Mouse (Mus musculus) lung, embryonic 14.5 days (tissue): ENCODE results near the gene Dclk2. TPM values are rescaled to one million over a fixed set of nuclear protein-coding genes. Genes with fewer than 3 reads are reported as not detected.
A peak's percentile ranks its signal among the peaks of the same experiment; 100 is the strongest.

Experiments
- ATAC-seq: fragments of 200-750 bp; cut with Nextera tagmentation; 2 replicates; pipeline ENCODE4 v1.8.0; 2017; ENCODE audit warnings: mild to moderate bottlenecking, moderate TSS enrichment, moderate library complexity; ENCODE audit not compliant: insufficient read depth
- DNase-seq: peaks from one replicate; pipeline ENCODE4 v3.0.0-alpha.2; 2015
- H3K27ac ChIP-seq: fragments of 300-500 bp; sonication (generic); 2 replicates; pipeline ENCODE4 v1.5.1; 2014; ENCODE audit warnings: low read depth, mild to moderate bottlenecking, moderate library complexity
- H3K27me3 ChIP-seq: fragments of 300-500 bp; sonication (generic); 2 replicates; pipeline ENCODE4 v1.6.1; 2014; ENCODE audit warnings: low read length, control low read depth; ENCODE audit not compliant: insufficient read depth
- H3K36me3 ChIP-seq: fragments of 300-500 bp; sonication (generic); 2 replicates; pipeline ENCODE4 v1.6.1; 2014; ENCODE audit warnings: control low read depth; ENCODE audit not compliant: insufficient read depth
- H3K4me1 ChIP-seq: fragments of 300-500 bp; sonication (generic); 2 replicates; pipeline ENCODE4 v1.6.1; 2014; ENCODE audit warnings: antibody characterized with exemption, control low read depth; ENCODE audit not compliant: insufficient read depth
- H3K4me2 ChIP-seq: fragments of 300-500 bp; sonication (generic); 2 replicates; pipeline ENCODE4 v1.6.1; 2014; ENCODE audit warnings: mild to moderate bottlenecking
- H3K4me3 ChIP-seq: fragments of 300-500 bp; sonication (generic); 2 replicates; pipeline ENCODE4 v1.5.1; 2014; ENCODE audit warnings: low read depth, low read length
- H3K9ac ChIP-seq: fragments of 300-500 bp; sonication (generic); 2 replicates; pipeline ENCODE4 v1.6.1; 2014
- H3K9me3 ChIP-seq: fragments of 300-500 bp; sonication (generic); 2 replicates; pipeline ENCODE4 v1.6.1; 2016; ENCODE audit warnings: low read depth, low read length, control low read depth
- CTCF ChIP-seq: IDR thresholded peaks from 2 replicates; pipeline ENCODE4 v1.5.1; 2016; ENCODE audit warnings: antibody characterized with exemption, low read depth
- WGBS: fragments of 180-500 bp; shearing (Covaris S2); extraction: QIAGEN DNeasy Blood & Tissue Kit; methylation state at CpG from one replicate; pipeline ENCODE4 v1.1.7; 2014; 5-methylcytosine and 5-hydroxymethylcytosine counted together
- polyA plus RNA-seq: library from polyadenylated mRNA; unstranded; fragments of >200 nt; fragmentation: Nextera tagmentation; extraction: Ambion mirVana; gene quantifications from 2 replicates; pipeline ENCODE4 v1.2.1, GENCODE M21; 2014

Gene Dclk2
- polyA plus RNA-seq, 1 experiment from 2014 or later: 8.2 TPM

DNA sequence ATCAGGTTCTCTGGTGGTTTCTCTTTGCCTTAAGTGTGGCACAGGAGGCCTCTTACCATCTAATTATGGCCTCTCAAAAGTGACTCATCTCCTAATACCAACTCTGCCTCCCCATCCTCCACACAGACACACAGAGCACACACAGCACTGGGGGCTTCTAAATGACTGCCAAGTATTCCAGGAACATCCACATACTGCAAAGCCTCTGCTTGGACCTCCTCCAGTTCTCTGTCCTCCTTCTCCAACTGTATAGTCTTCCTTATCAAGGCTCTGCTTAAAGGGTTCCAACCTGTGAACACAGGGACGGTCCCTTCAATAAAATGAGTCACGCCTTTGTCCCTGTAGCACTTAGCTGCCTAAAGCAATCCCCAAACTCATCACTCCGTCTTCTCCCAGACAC, 51.9 kb downstream of the Dclk2 start:
- no peak overlapping the region for H3K27ac ChIP-seq
- no peak for DNase-seq
- no peaks in the 10 kb centered on the region for H3K27me3 ChIP-seq
- H3K4me3 ChIP-seq: no peak overlapping the region
- H3K9ac ChIP-seq: no peak overlapping the region
- no peak for TF ChIP-seq CTCF
- ATAC-seq: no peak
- no peaks in the 10 kb centered on the region for H3K9me3 ChIP-seq
- H3K36me3 ChIP-seq: no peaks in the 10 kb centered on the region
- WGBS: 75% methylated on average over 3 of the region's 3 CpGs
- no peaks in the 10 kb centered on the region for H3K4me1 ChIP-seq
- H3K4me2 ChIP-seq: no peak overlapping the region

GRCm38 (mm10) chr3:86863327-86864008, 57.2 kb downstream of the Dclk2 start:
- ATAC-seq (peak; percentile 49; the same call in 1 of the 2 replicates), DNase-seq (no peak)
- Histone ChIP-seq H3K4me3 (no peak overlapping the region), H3K27ac (no peak overlapping the region; the same call in 1 of the 2 replicates), H3K4me1 (no peaks in the 10 kb centered on the region), H3K4me2 (peak overlapping the region; percentile 35; the same call in 1 of the 2 replicates), H3K9ac (no peak overlapping the region), H3K27me3 (no peaks in the 10 kb centered on the region), H3K36me3 (no peaks in the 10 kb centered on the region), H3K9me3 (no peaks in the 10 kb centered on the region)
- no peak for TF ChIP-seq CTCF
- WGBS: 30% methylated on average over 10 of the region's 10 CpGs

DNA sequence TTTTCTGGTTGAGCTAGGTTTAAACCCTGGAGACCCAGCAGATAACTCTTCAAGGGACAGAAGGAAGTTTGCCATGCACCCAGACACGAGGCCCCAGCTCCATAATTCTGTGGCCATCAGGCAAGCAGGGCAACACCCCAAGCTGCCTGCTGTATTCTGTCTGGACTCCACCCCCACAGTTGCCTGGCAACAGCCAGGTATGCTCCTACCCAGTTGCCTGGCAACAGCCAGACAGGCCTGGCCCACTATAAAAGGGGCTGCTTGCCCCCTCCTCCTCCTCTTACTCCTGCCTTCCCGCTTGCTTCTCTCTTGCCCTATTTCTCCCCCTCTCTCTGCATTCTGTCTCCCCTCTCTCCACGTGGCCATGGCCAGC, 57.7 kb downstream of the Dclk2 start:
- H3K27me3 ChIP-seq: no peaks in the 10 kb centered on the region
- peak overlapping the region; percentile 35; the same call in 1 of the 2 replicates for H3K4me2 ChIP-seq
- no peaks in the 10 kb centered on the region for H3K4me1 ChIP-seq
- peak; percentile 83 for ATAC-seq
- H3K9me3 ChIP-seq: no peaks in the 10 kb centered on the region
- H3K4me3 ChIP-seq: no peak overlapping the region
- H3K36me3 ChIP-seq: no peaks in the 10 kb centered on the region
- H3K27ac ChIP-seq: no peak overlapping the region
- 11% methylated on average over 3 of the region's 3 CpGs for WGBS
- TF ChIP-seq CTCF: no peak
- no peak overlapping the region for H3K9ac ChIP-seq
- DNase-seq: peak; percentile 48

DNA sequence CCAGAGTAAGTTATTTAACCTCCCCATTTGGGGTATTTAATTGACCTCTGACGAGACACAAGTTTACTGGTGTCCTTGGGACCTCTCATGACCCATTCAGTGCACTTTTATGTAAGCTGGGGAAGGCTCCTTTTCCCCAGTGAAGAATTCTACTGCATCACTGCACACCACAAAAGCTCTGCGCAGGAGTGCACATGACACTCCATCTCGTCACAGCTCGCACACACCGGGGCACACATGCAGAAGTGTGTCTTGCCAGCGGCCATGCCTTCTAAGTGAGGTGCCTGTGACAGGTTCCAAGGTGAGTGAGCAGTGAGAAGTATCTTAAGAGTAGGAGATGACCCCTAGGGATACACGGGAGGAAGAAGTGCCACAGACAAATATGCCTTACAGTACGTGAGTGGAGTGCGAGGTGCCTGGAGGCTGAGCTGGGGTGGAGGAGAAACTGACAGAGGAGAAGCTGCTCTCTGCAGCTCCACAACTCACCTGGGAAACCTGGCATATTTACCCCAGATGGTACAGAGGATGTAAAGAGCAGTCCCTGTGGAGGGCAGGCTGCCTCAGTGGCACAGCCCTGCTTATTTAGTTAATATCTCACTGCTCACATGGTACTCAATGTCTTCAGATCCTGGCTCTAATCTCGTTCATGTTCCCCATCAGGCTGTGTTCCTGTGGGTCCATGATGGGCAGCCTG, 58.3 kb downstream of the Dclk2 start:
- no peak overlapping the region for H3K4me3 ChIP-seq
- H3K36me3 ChIP-seq: no peaks in the 10 kb centered on the region
- no peaks in the 10 kb centered on the region for H3K4me1 ChIP-seq
- ATAC-seq (0 out of 2 replicates have a peak, but pooled peaks have one; percentile 20), DNase-seq (no peak)
- H3K9ac ChIP-seq: no peak overlapping the region
- TF ChIP-seq CTCF: no peak
- H3K27me3 ChIP-seq: no peaks in the 10 kb centered on the region
- no peaks in the 10 kb centered on the region for H3K9me3 ChIP-seq
- H3K4me2 ChIP-seq: no peak overlapping the region
- WGBS: 40% methylated on average over 10 of the region's 10 CpGs
- no peak overlapping the region for H3K27ac ChIP-seq

DNA sequence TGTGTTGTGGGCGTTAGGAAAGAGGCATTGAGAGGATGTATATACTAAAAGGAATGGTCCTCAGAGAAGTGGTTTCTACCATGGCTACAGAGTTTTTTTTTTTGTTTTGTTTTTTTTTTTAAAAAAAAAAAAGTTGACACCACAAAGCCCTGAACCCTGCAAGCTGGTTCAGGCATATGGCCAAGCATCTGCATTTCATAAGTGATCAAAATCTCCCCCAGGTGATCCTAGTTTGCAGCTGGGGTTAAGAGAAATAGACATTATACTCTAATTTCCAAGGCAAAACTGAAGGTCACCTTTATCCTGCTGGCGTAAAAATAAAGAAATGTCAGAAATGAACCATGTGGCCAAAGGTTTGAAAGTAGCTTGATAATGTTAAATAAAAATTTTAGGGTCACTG, 60.9 kb downstream of the Dclk2 start:
- ATAC-seq: no peak
- 85% methylated on average over 2 of the region's 2 CpGs for WGBS

DNA sequence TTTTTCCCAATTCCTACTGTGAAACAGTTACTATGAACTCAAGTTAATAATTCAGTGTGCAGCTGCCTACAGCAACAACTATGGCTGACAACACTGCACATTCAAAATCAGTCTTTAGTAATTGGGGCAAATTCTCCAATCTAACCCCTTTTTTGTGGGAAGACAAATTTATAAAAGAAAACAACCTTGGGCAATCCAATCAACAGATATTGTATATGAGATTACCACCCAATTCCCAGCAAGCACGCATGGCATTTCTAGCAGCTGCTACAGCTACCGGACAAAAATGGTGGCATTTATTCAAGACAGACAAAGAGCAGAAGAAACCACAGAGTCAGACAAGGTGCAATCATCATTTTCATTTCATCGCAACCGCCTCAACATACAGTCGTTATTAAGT, 62.0 kb downstream of the Dclk2 start:
- DNase-seq: no peak
- WGBS: 94% methylated on average over 5 of the region's 5 CpGs
- H3K9me3 ChIP-seq: no peaks in the 10 kb centered on the region
- no peaks in the 10 kb centered on the region for H3K27me3 ChIP-seq
- no peaks in the 10 kb centered on the region for H3K4me1 ChIP-seq
- no peak overlapping the region for H3K27ac ChIP-seq
- TF ChIP-seq CTCF: no peak
- no peak for ATAC-seq
- no peak overlapping the region for H3K4me2 ChIP-seq
- no peak overlapping the region for H3K4me3 ChIP-seq
- H3K9ac ChIP-seq: no peak overlapping the region
- no peaks in the 10 kb centered on the region for H3K36me3 ChIP-seq

More for the DNA sequence above, 60.9 kb downstream of the Dclk2 start:
- Histone ChIP-seq H3K9ac (no peak overlapping the region), H3K27me3 (no peaks in the 10 kb centered on the region), H3K9me3 (no peaks in the 10 kb centered on the region), H3K36me3 (no peaks in the 10 kb centered on the region), H3K27ac (no peak overlapping the region), H3K4me3 (no peak overlapping the region), H3K4me2 (no peak overlapping the region), H3K4me1 (no peaks in the 10 kb centered on the region)
- no peak for DNase-seq
- no peak for TF ChIP-seq CTCF

GRCm38 (mm10) chr3:86857833-86858398, 62.7 kb downstream of the Dclk2 start:
- H3K4me2 ChIP-seq: no peak overlapping the region
- 74% methylated on average over 8 of the region's 8 CpGs for WGBS
- ATAC-seq (no peak), DNase-seq (no peak)
- no peak for TF ChIP-seq CTCF
- no peak overlapping the region for H3K9ac ChIP-seq
- H3K4me1 ChIP-seq: no peaks in the 10 kb centered on the region
- H3K27ac ChIP-seq: no peak overlapping the region
- H3K4me3 ChIP-seq: no peak overlapping the region
- no peaks in the 10 kb centered on the region for H3K36me3 ChIP-seq
- no peaks in the 10 kb centered on the region for H3K27me3 ChIP-seq
- H3K9me3 ChIP-seq: no peaks in the 10 kb centered on the region
